Mouse (Mus musculus): ENCODE data around the gene Camp.

DNA sequence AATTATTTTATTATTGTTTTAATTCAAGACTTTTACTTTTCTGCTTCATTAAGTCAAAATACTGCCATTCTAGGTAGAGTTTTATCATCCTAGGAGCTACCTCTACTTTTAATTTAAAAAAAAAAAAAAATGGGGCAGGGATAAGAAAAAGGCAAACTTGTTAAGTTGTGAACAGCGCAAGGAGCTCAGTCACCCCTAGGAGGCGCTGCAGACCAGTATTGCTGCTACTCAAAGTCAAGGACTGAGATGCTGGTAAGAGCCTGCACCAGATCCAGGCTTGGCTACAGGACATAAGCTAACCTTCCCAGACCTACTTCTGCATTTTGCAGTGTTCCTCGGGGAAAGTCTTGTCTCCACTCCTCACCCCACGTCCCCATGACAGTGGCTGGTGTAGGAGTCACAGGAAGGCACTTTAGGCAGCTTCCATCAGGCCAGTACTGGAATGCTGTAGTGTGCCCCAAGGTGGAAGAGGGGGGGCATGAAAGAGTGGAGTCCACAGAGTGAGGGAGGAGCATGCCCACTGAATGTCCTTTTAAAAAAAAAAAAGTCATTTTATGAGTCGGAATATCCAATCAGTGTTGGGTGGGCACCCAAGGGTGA is 43.3 kb upstream of the Camp start:
- TF ChIP-seq CTCF (conservative IDR thresholded peaks at IDR 0.05; ENCODE audit: low read length) (peak; percentile 93), POU5F1 (IDR thresholded peaks at IDR 0.05; ENCODE audit: borderline replicate concordance, low read length) (no peak), NANOG (IDR thresholded peaks at IDR 0.05; ENCODE audit: borderline replicate concordance, low read length) (no peak)
